Mouse (Mus musculus): Measurements from ENCODE around the gene Rap1b.

- no peak for TF ChIP-seq CTCF (IDR thresholded peaks at IDR 0.05; ENCODE audit: borderline replicate concordance, insufficient read depth, low read depth, low read length)
- TF ChIP-seq POLR2A (IDR thresholded peaks at IDR 0.05; ENCODE audit: borderline replicate concordance, insufficient read depth, low read length), result no peak
Observed at GRCm38 (mm10) chr10:117766111-117766895, 79.5 kb downstream of the Rap1b start.

All from cerebellum, adult 2 months (tissue).